Mouse (Mus musculus) intestine, embryonic 16.5 days (tissue): ENCODE data around the gene 4833420G17Rik. TPM values are rescaled to one million over a fixed set of nuclear protein-coding genes. Genes with fewer than 3 reads are reported as not detected.

Source experiments
- polyA plus RNA-seq: library from polyadenylated mRNA; unstranded; fragments of >200 nt; fragmentation: Nextera tagmentation; extraction: Ambion mirVana; gene quantifications from 2 replicates; pipeline ENCODE4 v1.2.1, GENCODE M21; 2015

4833420G17Rik gene
- polyA plus RNA-seq, 1 experiment from 2014 or later = 44.2 TPM

Other genes with a start within 250 kb of the 4833420G17Rik start
- gene Paip1, start 34.2 kb upstream of the 4833420G17Rik start, polyA plus RNA-seq = 51.3 and 56.3 TPM in 2 replicates
- 1.2 and 2.1 TPM in 2 replicates for gene Tmem267, start 25.3 kb downstream of the 4833420G17Rik start, polyA plus RNA-seq
- 0.92 and 1.1 TPM in 2 replicates for gene 3110070M22Rik, start 25.6 kb downstream of the 4833420G17Rik start, polyA plus RNA-seq
- 0.42 and 0.44 TPM in 2 replicates for gene Ccl28, start 161.1 kb downstream of the 4833420G17Rik start, polyA plus RNA-seq
- 247 and 266 TPM in 2 replicates for gene Hmgcs1, start 227.6 kb downstream of the 4833420G17Rik start, polyA plus RNA-seq